ENCODE assay signal across 22 mouse cellular contexts in the genomic region with DNA sequence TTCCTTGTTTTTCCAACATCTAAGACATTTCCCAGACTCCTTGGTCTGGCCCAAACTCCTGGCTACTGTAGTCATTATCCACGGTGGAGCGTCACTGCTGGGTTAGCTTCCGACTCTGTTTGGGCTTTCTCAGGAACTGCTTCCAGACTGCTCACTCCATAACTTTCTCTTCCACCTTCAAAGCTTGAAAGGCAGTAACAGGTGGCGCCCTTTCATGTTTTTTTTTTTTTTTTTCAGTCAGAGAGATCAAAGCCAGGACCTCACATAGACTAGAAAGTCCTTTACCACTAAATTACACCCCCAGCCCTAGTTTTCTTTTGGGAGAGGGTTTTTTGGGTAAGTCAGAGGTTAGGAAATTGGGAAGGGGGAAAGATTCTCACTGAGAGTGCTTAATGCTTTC. TPM values are rescaled to one million over a fixed set of nuclear protein-coding genes. Genes with fewer than 3 reads are reported as not detected.
DNase-seq lines count a peak whose midpoint lies in the region; TF ChIP-seq lines count a peak whose summit lies in the region.
"Had no signal": no experiment of that assay in that cellular context is flagged by ENCODE, and none has a peak within 500 bp of the region (broad histone marks: within the 10 kb centered on the region; RNA-seq: fewer than 3 reads in every experiment).

No protein-coding gene starts in this region.

- H3K9ac ChIP-seq in MEL (ENCODE audit: control insufficient read depth, low read depth, low read length, poor library complexity, severe bottlenecking), result no peak overlapping the region
- H3K9ac ChIP-seq: embryonic facial prominence, embryonic 13.5 days; embryonic facial prominence, embryonic 15.5 days; forebrain, embryonic 12.5 days had no signal

- no peak for TF ChIP-seq POLR2A in MEL (IDR thresholded peaks at IDR 0.05; ENCODE audit: control insufficient read depth in 1 of 2, insufficient read depth in 1 of 2, low read depth in 1 of 2, low read length in 2 of 2, poor library complexity in 1 of 2)

- H3K79me2 ChIP-seq in MEL (ENCODE audit: control insufficient read depth, insufficient read depth, low read length, poor library complexity), result no peaks in the 10 kb centered on the region

- no peaks in the 10 kb centered on the region for H3K27me3 ChIP-seq in MEL (ENCODE audit: control insufficient read depth in 1 of 2, insufficient read depth in 2 of 2, low read length in 2 of 2)
- H3K27me3 ChIP-seq: embryonic facial prominence, embryonic 15.5 days; forebrain, embryonic 12.5 days had no signal

- no peak for TF ChIP-seq CTCF in MEL (IDR thresholded peaks at IDR 0.05 in 2 of 3, conservative IDR thresholded peaks at IDR 0.05 in 1 of 3; ENCODE audit: control insufficient read depth in 1 of 3, insufficient read depth in 1 of 3, low read depth in 2 of 3, low read length in 3 of 3, poor library complexity in 1 of 3, severe bottlenecking in 1 of 3)

- TF ChIP-seq RAD21 in MEL (IDR thresholded peaks at IDR 0.05; ENCODE audit: low read depth, low read length), result no peak

- peaks cover 4 to 13% of the 10 kb centered on the region in 2 experiments for H3K4me1 ChIP-seq in MEL (ENCODE audit: control insufficient read depth in 1 of 2, insufficient read depth in 2 of 2, low read length in 2 of 2)
- H3K4me1 ChIP-seq: embryonic facial prominence, embryonic 15.5 days; forebrain, embryonic 10.5 days had no signal

- H3K36me3 ChIP-seq in MEL (ENCODE audit: control insufficient read depth in 1 of 2, insufficient read depth in 2 of 2, low read length in 2 of 2), result peaks cover 0 to 10% of the 10 kb centered on the region in 2 experiments; a peak in 2 of 4 replicates
- H3K36me3 ChIP-seq: embryonic facial prominence, embryonic 13.5 days; embryonic facial prominence, embryonic 15.5 days; forebrain, embryonic 10.5 days; forebrain, embryonic 12.5 days had no signal

- no peak for TF ChIP-seq EP300 in MEL (IDR thresholded peaks at IDR 0.05; ENCODE audit: low read depth in 1 of 2, low read length in 2 of 2)

- DNase-seq in embryo, embryonic 10.5 days (ENCODE audit: low spot score), result peak; percentile 5
- no peak for DNase-seq in embryo, embryonic 11 days
- no peak for DNase-seq in MEL (ENCODE audit: low read depth, low spot score)
- peak; percentile 12 for DNase-seq in mesoderm, embryonic 11.5 days (ENCODE audit: low read depth, low spot score)
- DNase-seq in left cerebral cortex, postnatal 4 days, result no peak
- no peak for DNase-seq in thymus, adult 18-20 months
- no peak for DNase-seq in frontal cortex, adult 2 months (ENCODE audit: extremely low spot score in 1 of 2, low spot score in 1 of 2)
- DNase-seq: adrenal gland, adult 2 months; adrenal gland, postnatal 10 days; adrenal gland, postnatal 25 days; cerebellum, adult 11 months; cerebellum, adult 18-20 months; cerebellum, adult 8-10 months; cerebellum, adult 9-11 months; cerebellum, postnatal 14 days; cerebellum, postnatal 36 days had no signal

- no peak overlapping the region for H3K27ac ChIP-seq in MEL (ENCODE audit: control insufficient read depth, low read depth, low read length)
- H3K27ac ChIP-seq: embryonic facial prominence, embryonic 13.5 days; embryonic facial prominence, embryonic 15.5 days; forebrain, embryonic 10.5 days; forebrain, embryonic 12.5 days had no signal

- intact Hi-C loops in left cerebral cortex, postnatal 4 days (cut with DNase I), result no loop called here

- no peaks in the 10 kb centered on the region for H3K9me3 ChIP-seq in MEL (replicated peaks; ENCODE audit: insufficient read depth, low read length)
- H3K9me3 ChIP-seq: embryonic facial prominence, embryonic 13.5 days; embryonic facial prominence, embryonic 15.5 days; forebrain, embryonic 10.5 days; forebrain, embryonic 12.5 days; G1E had no signal

- no peak overlapping the region for H3K4me3 ChIP-seq in MEL (ENCODE audit: control insufficient read depth in 1 of 2, insufficient read depth in 1 of 2, low read depth in 2 of 2, low read length in 2 of 2)
- H3K4me3 ChIP-seq: embryonic facial prominence, embryonic 13.5 days; embryonic facial prominence, embryonic 15.5 days; erythroblast, embryonic 14.5 days; forebrain, embryonic 10.5 days; forebrain, embryonic 12.5 days had no signal

TF ChIP-seq in MEL, 35 proteins besides CTCF, POLR2A, EP300 and RAD21:
- TF ChIP-seq ZNF384 (IDR thresholded peaks at IDR 0.05; ENCODE audit: low read depth, low read length) (peak; percentile 82), JUND (IDR thresholded peaks at IDR 0.05; ENCODE audit: low read depth, low read length) (no peak)

RNA-seq across cellular contexts. Expression of a gene that starts 1.5 kb away (rescaled TPM):
- 0.12 and 0.20 TPM in 2 replicates for total RNA-seq in MEL (2012; rRNA removed)
- polyA plus RNA-seq in MEL (2012; ENCODE audit: insufficient read depth in 1 of 2, insufficient read length in 2 of 2, low read depth in 1 of 2, low replicate concordance in 2 of 2, missing spikeins in 1 of 2), result under 1 TPM in 1 of 2 experiments, not detected in 1; 0.11 TPM
- 1 to 10 TPM; 6.6 to 6.7 TPM for total RNA-seq in left cerebral cortex, postnatal 4 days (2021)
- 0.44 TPM in 2 replicates for polyA plus RNA-seq in frontal cortex, adult 2 months (2012; rRNA removed)
- polyA plus RNA-seq: adrenal gland, adult 2 months; erythroblast, embryonic 14.5 days; G1E had no signal

RNA-seq across cellular contexts. Expression of a gene that starts 33.4 kb away (rescaled TPM):
- total RNA-seq in MEL (2012; rRNA removed), result 575 and 609 TPM in 2 replicates
- 1,000 to 10,000 TPM in 1 of 2 experiments, 100 to 1,000 TPM in 1; 105 to 1,042 TPM for polyA plus RNA-seq in MEL (2012; ENCODE audit: insufficient read depth in 1 of 2, insufficient read length in 2 of 2, low read depth in 1 of 2, low replicate concordance in 2 of 2, missing spikeins in 1 of 2)
- 100 to 1,000 TPM; 153 to 174 TPM for total RNA-seq in left cerebral cortex, postnatal 4 days (2021)
- polyA plus RNA-seq in frontal cortex, adult 2 months (2012; rRNA removed), result 70.5 and 75.2 TPM in 2 replicates

Comparison
In these comparisons a context has a peak if more than half of its experiments do, and no peak if none do; other contexts are left out.
1. DNase-seq: peak in embryo, embryonic 10.5 days (single experiment) and mesoderm, embryonic 11.5 days (single experiment); none in embryo, embryonic 11 days (single experiment), MEL (single experiment), left cerebral cortex, postnatal 4 days (single experiment), thymus, adult 18-20 months (0 of 2) and frontal cortex, adult 2 months (0 of 2).